Mouse (Mus musculus): ENCODE measurements around the gene Dnaic2.

DNA sequence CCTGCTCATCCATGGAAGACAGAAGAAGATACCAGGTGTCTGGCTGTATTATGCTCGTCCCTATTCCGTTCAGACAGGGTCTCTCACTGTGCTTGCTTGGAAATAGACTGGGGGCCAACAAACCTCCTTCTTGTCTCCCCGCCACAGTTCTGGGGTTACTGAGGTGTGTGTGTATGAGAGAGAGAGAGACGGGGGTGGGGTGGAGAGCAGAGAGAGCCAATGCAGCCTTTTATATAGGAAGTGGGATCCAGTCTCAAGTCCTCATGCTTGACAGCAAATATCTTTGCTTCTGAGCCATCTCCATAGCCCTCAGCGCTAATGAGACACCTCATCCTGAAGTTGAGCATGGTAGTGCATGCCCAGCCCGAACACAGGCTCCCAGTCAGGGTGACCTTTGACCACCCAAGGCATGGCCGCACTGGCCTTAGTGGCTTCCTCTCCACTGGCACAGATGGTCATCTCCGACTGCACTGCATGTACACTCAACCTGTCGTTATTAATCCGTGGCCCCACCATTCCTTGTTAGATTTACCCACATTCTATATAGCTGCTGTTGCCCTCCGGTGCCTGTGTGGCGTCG lies 44.8 kb upstream of the Dnaic2 start:
- TF ChIP-seq CTCF (IDR thresholded peaks at IDR 0.05; ENCODE audit: borderline replicate concordance, insufficient read depth, low read depth, low read length) (no peak), POLR2A (IDR thresholded peaks at IDR 0.05; ENCODE audit: borderline replicate concordance, insufficient read depth, low read length) (no peak)

Data from cerebellum, adult 2 months (tissue).